Mouse (Mus musculus): ENCODE measurements around the gene Gm19345.

DNA sequence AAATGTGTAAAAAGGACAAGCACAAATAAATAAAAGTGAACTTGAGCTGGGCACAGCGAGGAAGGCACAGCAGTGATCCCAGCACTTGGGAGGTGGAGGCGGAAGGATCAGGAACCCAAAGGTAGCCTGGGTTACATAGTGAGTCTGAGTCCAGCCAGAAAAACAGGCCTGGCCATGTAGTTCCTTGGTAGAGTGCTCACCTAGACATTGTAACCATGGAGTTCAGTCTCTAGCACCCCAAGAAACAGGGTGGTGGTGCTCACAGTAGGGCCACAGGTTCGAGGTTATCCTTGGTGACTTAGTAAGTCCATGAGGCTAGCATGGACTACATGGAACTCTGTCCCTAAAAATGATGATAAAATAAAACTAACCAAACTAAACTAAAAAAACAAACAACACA, 10.9 kb upstream of the Gm19345 start:
- TF ChIP-seq GATA1 (IDR thresholded peaks at IDR 0.05; ENCODE audit: low read length), result no peak
- no peak for TF ChIP-seq TAL1 (IDR thresholded peaks at IDR 0.05; ENCODE audit: low read length)

All from erythroblast, embryonic 14.5 days (primary cell).